Mouse (Mus musculus) liver, embryonic 14.5 days (tissue): Measurements from ENCODE around the gene N4bp3. TPM values are rescaled to one million over a fixed set of nuclear protein-coding genes. Genes with fewer than 3 reads are reported as not detected.

Experiments
- ATAC-seq: fragments of 200-750 bp; cut with Nextera tagmentation; 2 replicates; pipeline ENCODE4 v1.8.0; 2017; ENCODE audit warnings: moderate number of reproducible peaks, mild to moderate bottlenecking, moderate library complexity; ENCODE audit not compliant: insufficient read depth
- DNase-seq, 3 experiments: peaks; one replicate each; pipeline ENCODE4 v3.0.0-alpha.2; 2012 to 2013; ENCODE audit warnings: low read depth in 3 of 3, low spot score in 3 of 3
- H3K27ac ChIP-seq: fragments of 300-500 bp; sonication (generic); 2 replicates; pipeline ENCODE4 v1.5.1; 2014; ENCODE audit warnings: moderate library complexity, mild to moderate bottlenecking, control low read depth, inconsistent platforms
- H3K27me3 ChIP-seq: fragments of 300-500 bp; sonication (generic); 2 replicates; pipeline ENCODE4 v1.6.1; 2014; ENCODE audit warnings: mild to moderate bottlenecking, low read length, moderate library complexity; ENCODE audit not compliant: control insufficient read depth, insufficient read depth
- H3K36me3 ChIP-seq: fragments of 300-500 bp; sonication (generic); replicated peaks from 2 replicates; pipeline ENCODE4 v1.6.1; 2014; ENCODE audit warnings: low read depth; ENCODE audit not compliant: control insufficient read depth, insufficient read depth
- H3K4me1 ChIP-seq, 2 experiments: fragments of 200-500 bp in 1 of 2; fragments of 300-500 bp in 1 of 2; sonication (generic) in 1 of 2; replicated peaks; 2 replicates each; pipeline ENCODE4 v1.6.1; 2012 to 2014; ENCODE audit warnings: antibody characterized with exemption in 1 of 2, inconsistent platforms in 1 of 2, low read length in 1 of 2; ENCODE audit not compliant: control insufficient read depth in 2 of 2, insufficient read depth in 2 of 2
- H3K4me2 ChIP-seq: fragments of 300-500 bp; sonication (generic); 2 replicates; pipeline ENCODE4 v1.6.1; 2014; ENCODE audit warnings: low read depth, mild to moderate bottlenecking, control low read depth, moderate library complexity
- H3K4me3 ChIP-seq, 2 experiments: fragments of 200-500 bp in 1 of 2; fragments of 300-500 bp in 1 of 2; sonication (generic) in 1 of 2; 2 replicates each; pipeline ENCODE4 v1.5.1; 2012 to 2014; ENCODE audit warnings: low read depth in 2 of 2, low read length in 2 of 2, mild to moderate bottlenecking in 2 of 2, control low read depth in 1 of 2, inconsistent platforms in 1 of 2, moderate library complexity in 1 of 2; ENCODE audit not compliant: insufficient read depth in 1 of 2
- H3K9ac ChIP-seq: fragments of 300-500 bp; sonication (generic); replicated peaks from 2 replicates; pipeline ENCODE4 v1.6.1; 2014; ENCODE audit warnings: mild to moderate bottlenecking, control low read depth, moderate library complexity
- H3K9me3 ChIP-seq: fragments of 300-500 bp; sonication (generic); 2 replicates; pipeline ENCODE4 v1.6.1; 2016; ENCODE audit warnings: low read length, mixed read lengths; ENCODE audit not compliant: control insufficient read depth
- CTCF ChIP-seq: IDR thresholded peaks from 2 replicates; pipeline ENCODE4 v1.5.1; 2016; ENCODE audit warnings: antibody characterized with exemption, low read depth, control low read depth
- EP300 ChIP-seq: IDR thresholded peaks from 2 replicates; pipeline ENCODE4 v1.6.1; 2016; ENCODE audit warnings: antibody characterized with exemption, low read depth
- WGBS: fragments of 180-500 bp; shearing (Covaris S2); extraction: QIAGEN DNeasy Blood & Tissue Kit; methylation state at CpG from one replicate; pipeline ENCODE4 v1.1.7; 2014; ENCODE audit not compliant: insufficient replicate concordance; 5-methylcytosine and 5-hydroxymethylcytosine counted together
- polyA plus RNA-seq, 2 experiments: library from polyadenylated mRNA; depleted of rRNA in 1 of 2; stranded (reverse) in 1 of 2; unstranded in 1 of 2; fragments of >200 nt; fragmentation: Nextera tagmentation in 1 of 2; extraction: Ambion mirVana in 1 of 2; gene quantifications; 2 replicates each; pipeline versions ENCODE4 v1.2.1 to v1.2.3; 2012 to 2014

The N4bp3 gene
- polyA plus RNA-seq, 2 experiments: 1.2 to 1.7 TPM

- Histone ChIP-seq H3K36me3 (peaks cover 39% of the 10 kb centered on the region), H3K27ac (no peak overlapping the region), H3K9ac (no peak overlapping the region), H3K9me3 (no peaks in the 10 kb centered on the region), H3K4me3 (no peak overlapping the region), H3K27me3 (no peaks in the 10 kb centered on the region), H3K4me2 (no peak overlapping the region), H3K4me1 (peaks cover 0 to 18% of the 10 kb centered on the region in 2 experiments; a peak in 3 of 4 replicates)
- ATAC-seq (no peak), DNase-seq (no peak)
- TF ChIP-seq EP300: no peak
- no peak for TF ChIP-seq CTCF
- 73% methylated on average over 7 of the region's 7 CpGs for WGBS
Observed at GRCm38 (mm10) chr11:51622971-51623491, 27.6 kb downstream of the N4bp3 start.

- DNase-seq: no peak
- ATAC-seq: no peak
- Histone ChIP-seq H3K27me3 (no peaks in the 10 kb centered on the region), H3K9ac (0 out of 2 replicates have a peak overlapping the region, but pooled peaks have one; percentile 13), H3K27ac (no peak overlapping the region), H3K4me1 (peaks cover 0 to 18% of the 10 kb centered on the region in 2 experiments; a peak in 3 of 4 replicates), H3K4me3 (no peak overlapping the region), H3K4me2 (peak overlapping the region; percentile 94; the same call in 1 of the 2 replicates), H3K9me3 (no peaks in the 10 kb centered on the region), H3K36me3 (peaks cover 35% of the 10 kb centered on the region)
- no peak for TF ChIP-seq CTCF
- no peak for TF ChIP-seq EP300
- 85% methylated on average over 2 of the region's 2 CpGs for WGBS
Observed at GRCm38 (mm10) chr11:51621776-51622175, 28.9 kb downstream of the N4bp3 start.

GRCm38 (mm10) chr11:51620084-51620483, 30.6 kb downstream of the N4bp3 start:
- Histone ChIP-seq H3K4me1 (peaks cover 5 to 23% of the 10 kb centered on the region in 2 experiments), H3K9me3 (no peaks in the 10 kb centered on the region), H3K4me2 (peak overlapping the region; percentile 94), H3K36me3 (peaks cover 25% of the 10 kb centered on the region), H3K9ac (peak overlapping the region; percentile 83), H3K27me3 (no peaks in the 10 kb centered on the region), H3K4me3 (peak overlapping the region; percentile 89 to 95), H3K27ac (peak overlapping the region; percentile 36)
- TF ChIP-seq EP300 (no peak), CTCF (no peak)
- WGBS: under 1% methylated on average over 11 of the region's 11 CpGs
- DNase-seq (no peak), ATAC-seq (no peak)

GRCm38 (mm10) chr11:51619409-51620060, 31.1 kb downstream of the N4bp3 start, which contains the start of gene Nhp2:
Gene Nhp2 (plus strand): TSS chr11:51619735.
- Histone ChIP-seq H3K9me3 (no peaks in the 10 kb centered on the region), H3K4me2 (peak within 1 kb of the TSS; percentile 94), H3K4me1 (peaks cover 6 to 25% of the 10 kb centered on the region in 2 experiments), H3K27ac (peak within 1 kb of the TSS; percentile 36), H3K9ac (peak within 1 kb of the TSS; percentile 83), H3K4me3 (peak within 1 kb of the TSS; percentile 89 to 95), H3K36me3 (peaks cover 22% of the 10 kb centered on the region), H3K27me3 (no peaks in the 10 kb centered on the region)
- ATAC-seq (peak; percentile 81), DNase-seq (peak; percentile 94 to 96 (median 95))
- under 1% methylated on average over 51 of the region's 51 CpGs for whole genome bisulfite sequencing
- no peak for TF ChIP-seq EP300
- TF ChIP-seq CTCF: no peak

GRCm38 (mm10) chr11:51618894-51619408, 31.7 kb downstream of the N4bp3 start:
- ATAC-seq (0 out of 2 replicates have a peak, but pooled peaks have one; percentile 3), DNase-seq (no peak)
- peaks cover 16% of the 10 kb centered on the region for H3K36me3 ChIP-seq
- 24% methylated on average over 8 of the region's 8 CpGs for WGBS
- H3K9me3 ChIP-seq: no peaks in the 10 kb centered on the region
- TF ChIP-seq EP300 (no peak), CTCF (no peak)
- H3K4me2 ChIP-seq: peak overlapping the region; percentile 94
- no peak overlapping the region for H3K27ac ChIP-seq
- peak overlapping the region; percentile 89 to 95 for H3K4me3 ChIP-seq
- peaks cover 6 to 25% of the 10 kb centered on the region in 2 experiments for H3K4me1 ChIP-seq
- peak overlapping the region; percentile 83 for H3K9ac ChIP-seq
- no peaks in the 10 kb centered on the region for H3K27me3 ChIP-seq
